Mouse (Mus musculus) brain, embryonic 14.5 days (tissue): Measurements from ENCODE around the gene Gm5965.

ENCODE experiments used
- CTCF ChIP-seq: fragments of 200-500 bp; IDR thresholded peaks from 2 replicates; pipeline ENCODE4 v1.5.1; 2012; ENCODE audit warnings: inconsistent platforms, mild to moderate bottlenecking, moderate library complexity, borderline replicate concordance; ENCODE audit not compliant: insufficient read depth, insufficient read length; ENCODE audit errors: extremely low read depth
- POLR2A ChIP-seq: fragments of 200-500 bp; IDR thresholded peaks from 2 replicates; pipeline ENCODE4 v1.6.1; 2012; ENCODE audit warnings: mild to moderate bottlenecking, inconsistent platforms, borderline replicate concordance; ENCODE audit not compliant: poor library complexity, insufficient read depth, insufficient read length, severe bottlenecking; ENCODE audit errors: extremely low read depth

GRCm38 (mm10) chr16:88728812-88729275 is 48.9 kb upstream of the Gm5965 start, which contains the start of gene Krtap13-1:
- TF ChIP-seq CTCF (no peak), POLR2A (no peak)
